Mouse (Mus musculus): ENCODE data around the gene Tnrc6a. TPM values are rescaled to one million over a fixed set of nuclear protein-coding genes. Genes with fewer than 3 reads are reported as not detected.
A peak's percentile ranks its signal among the peaks of the same experiment; 100 is the strongest.

Gene Tnrc6a
- polyA plus RNA-seq, 1 experiment from 2014 or later, result 38.5 TPM

DNA sequence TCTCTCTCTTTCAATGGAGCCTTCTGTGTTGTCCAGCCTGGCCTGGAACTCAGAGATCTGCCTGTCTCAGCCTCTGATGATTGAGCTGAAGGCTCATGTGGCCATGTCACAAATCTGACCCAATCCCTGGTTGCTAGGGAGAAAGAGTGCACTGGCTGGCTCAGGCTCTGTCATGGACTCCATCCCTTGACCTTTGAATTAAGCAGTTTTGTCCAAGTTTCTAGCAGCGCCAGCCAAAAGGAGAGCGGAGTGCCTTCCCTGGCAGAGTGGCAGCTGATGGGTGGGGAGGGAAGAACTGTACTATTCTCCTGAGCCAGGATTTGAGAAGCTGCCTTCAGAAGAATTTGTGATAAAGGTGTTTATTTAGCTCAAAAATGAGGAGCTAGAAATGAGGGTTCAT lies 17.4 kb upstream of the Tnrc6a start:
- no peak overlapping the region for H3K9ac ChIP-seq
- 83% methylated on average over 2 of the region's 2 CpGs for WGBS
- H3K27me3 ChIP-seq, result no peaks in the 10 kb centered on the region
- H3K4me2 ChIP-seq, result no peak overlapping the region
- H3K27ac ChIP-seq, result no peak overlapping the region
- peaks cover 34% of the 10 kb centered on the region for H3K4me1 ChIP-seq
- no peaks in the 10 kb centered on the region for H3K36me3 ChIP-seq
- ATAC-seq (ENCODE audit: borderline replicate concordance, extremely low read depth, low FRiP score, low TSS enrichment), result no peak
- H3K4me3 ChIP-seq, result no peak overlapping the region
- H3K9me3 ChIP-seq, result no peaks in the 10 kb centered on the region

DNA sequence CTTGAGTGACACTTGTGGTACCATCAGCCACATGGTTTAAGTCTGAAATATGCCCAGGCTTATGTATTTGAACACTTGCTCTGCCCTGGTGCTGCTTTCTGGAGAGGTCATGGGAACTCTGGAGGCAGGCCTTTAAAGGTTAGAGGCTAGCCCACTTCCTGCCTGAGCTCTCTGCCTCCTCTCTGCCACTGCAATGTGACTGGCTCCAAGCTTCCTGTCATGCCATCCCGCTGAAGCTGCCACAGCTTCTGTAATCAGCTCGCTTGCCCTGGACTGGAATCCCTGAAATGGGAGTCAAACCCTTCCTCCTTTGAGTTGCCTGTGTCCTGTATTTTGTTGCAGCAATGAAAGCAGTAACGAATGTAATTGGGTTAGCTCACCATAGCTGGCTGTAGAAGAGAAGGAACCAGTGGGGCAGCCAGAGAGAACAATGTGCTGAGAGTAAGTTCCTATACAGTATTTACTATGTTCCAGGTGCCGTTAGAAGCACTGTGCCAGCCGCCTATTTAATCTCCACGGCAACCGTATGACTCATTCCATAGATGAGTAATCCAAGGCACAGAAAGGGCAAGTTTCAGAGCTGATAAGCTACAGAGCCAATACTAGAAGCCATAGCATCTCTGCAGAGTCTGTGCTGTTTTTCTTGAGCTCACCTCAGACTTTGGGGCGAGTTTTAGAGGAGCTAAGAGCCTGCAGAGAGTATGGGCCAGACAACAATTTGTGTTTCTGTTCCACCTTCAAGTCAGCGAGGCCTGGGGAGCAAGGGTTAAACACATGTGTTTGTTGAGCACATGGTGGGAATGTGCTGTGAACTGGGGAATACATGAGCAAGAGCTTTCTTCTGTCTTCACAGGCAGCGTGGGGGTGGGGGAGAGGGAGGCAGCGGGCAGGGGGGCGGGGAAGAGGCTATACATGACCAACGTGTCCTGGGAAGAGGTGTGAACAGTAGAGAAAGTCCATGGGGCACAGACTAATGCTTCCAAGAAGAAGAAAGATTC lies 15.3 kb upstream of the Tnrc6a start:
- no peaks in the 10 kb centered on the region for H3K27me3 ChIP-seq
- H3K4me2 ChIP-seq, result no peak overlapping the region
- WGBS, result 42% methylated on average over 13 of the region's 13 CpGs
- H3K9ac ChIP-seq, result no peak overlapping the region
- H3K36me3 ChIP-seq, result no peaks in the 10 kb centered on the region
- H3K4me1 ChIP-seq, result peaks cover 34% of the 10 kb centered on the region
- peak; percentile 43; the same call in 1 of the 2 replicates for ATAC-seq (ENCODE audit: borderline replicate concordance, extremely low read depth, low FRiP score, low TSS enrichment)
- H3K9me3 ChIP-seq, result no peaks in the 10 kb centered on the region
- peak overlapping the region; percentile 32 for H3K27ac ChIP-seq
- no peak overlapping the region for H3K4me3 ChIP-seq

DNA sequence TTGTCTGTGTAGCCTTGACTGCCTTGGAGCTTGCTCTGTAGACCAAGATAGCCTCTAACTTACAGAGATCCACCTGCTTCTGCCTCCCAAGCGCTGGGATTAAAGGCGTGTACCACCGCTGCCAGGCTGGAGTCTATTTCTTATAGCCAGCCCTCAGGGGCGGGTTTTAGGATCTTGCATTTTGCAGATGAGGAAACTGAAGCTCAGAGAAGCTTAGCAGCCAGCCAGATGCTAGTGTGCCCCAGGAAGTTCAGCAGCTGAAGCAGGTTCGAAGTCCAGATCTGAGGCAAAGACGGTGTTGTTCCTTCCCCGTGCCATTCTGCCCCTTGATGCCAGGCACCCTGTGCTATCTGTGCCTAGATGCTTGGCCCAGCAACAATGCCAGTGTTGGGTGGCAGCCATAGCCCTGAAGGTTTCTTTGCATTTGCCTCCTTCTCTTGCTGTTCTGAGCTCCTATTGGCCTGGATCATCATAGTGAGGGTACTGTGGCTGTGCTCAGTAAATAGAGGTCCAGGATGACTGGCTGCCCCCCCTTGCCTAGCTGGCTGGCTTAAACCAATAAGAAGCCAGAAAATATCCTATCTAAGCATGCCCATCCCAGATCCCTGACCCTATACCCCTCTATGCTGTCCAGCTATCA lies 14.2 kb upstream of the Tnrc6a start:
- 89% methylated on average over 7 of the region's 7 CpGs for WGBS

DNA sequence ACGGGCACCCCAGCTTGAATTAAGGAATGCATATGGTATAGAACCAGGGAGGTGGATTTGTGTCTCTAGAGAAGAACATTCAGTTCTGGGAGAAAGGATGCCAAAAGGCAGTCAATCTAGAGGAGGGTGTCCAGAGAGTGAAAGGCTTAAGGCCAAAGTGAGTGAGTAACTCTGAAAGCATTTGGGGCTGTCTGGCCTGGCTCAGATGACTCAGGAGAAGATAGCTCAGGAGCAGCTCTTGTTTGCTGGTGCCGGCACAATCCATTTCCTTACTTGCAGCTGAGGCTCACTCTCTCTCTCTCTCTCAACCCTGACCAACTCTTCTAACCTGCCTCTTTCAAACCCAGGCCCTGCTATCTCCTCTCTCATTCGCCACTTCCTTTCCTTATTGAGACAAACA lies 13.6 kb upstream of the Tnrc6a start:
- 0 out of 2 replicates have a peak overlapping the region, but pooled peaks have one; percentile 6 for H3K27ac ChIP-seq
- H3K4me3 ChIP-seq, result no peak overlapping the region
- no peaks in the 10 kb centered on the region for H3K27me3 ChIP-seq
- no peaks in the 10 kb centered on the region for H3K36me3 ChIP-seq
- WGBS, result 52% methylated on average over 3 of the region's 3 CpGs
- H3K4me1 ChIP-seq, result peaks cover 34% of the 10 kb centered on the region
- no peak overlapping the region for H3K4me2 ChIP-seq
- ATAC-seq (ENCODE audit: borderline replicate concordance, extremely low read depth, low FRiP score, low TSS enrichment), result no peak
- H3K9me3 ChIP-seq, result no peaks in the 10 kb centered on the region
- no peak overlapping the region for H3K9ac ChIP-seq

More for the DNA sequence above, 14.2 kb upstream of the Tnrc6a start:
- Histone ChIP-seq H3K27me3 (no peaks in the 10 kb centered on the region), H3K4me1 (peaks cover 34% of the 10 kb centered on the region), H3K4me3 (no peak overlapping the region), H3K9ac (no peak overlapping the region), H3K36me3 (no peaks in the 10 kb centered on the region), H3K27ac (0 out of 2 replicates have a peak overlapping the region, but pooled peaks have one; percentile 6), H3K4me2 (no peak overlapping the region), H3K9me3 (no peaks in the 10 kb centered on the region)
- ATAC-seq (ENCODE audit: borderline replicate concordance, extremely low read depth, low FRiP score, low TSS enrichment), result no peak

DNA sequence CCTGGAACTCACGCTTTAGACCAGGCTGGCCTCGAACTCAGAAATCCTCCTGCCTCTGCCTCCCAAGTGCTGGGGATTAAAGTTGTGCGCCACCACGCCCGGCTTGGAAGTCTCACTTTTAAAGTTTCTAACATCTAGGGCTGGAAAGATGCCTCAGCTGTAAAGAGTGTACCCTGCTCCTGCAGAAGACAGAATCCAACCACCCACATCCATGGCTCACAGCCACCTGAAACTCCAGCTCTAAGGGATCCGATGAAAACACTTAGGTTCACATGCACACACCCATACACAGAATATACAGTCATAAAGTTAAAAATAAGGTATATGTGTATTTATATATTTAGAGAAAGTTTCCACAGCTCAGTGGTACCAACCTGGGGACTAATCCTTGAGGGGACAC lies 10.1 kb upstream of the Tnrc6a start:
- Histone ChIP-seq H3K27ac (no peak overlapping the region), H3K27me3 (no peaks in the 10 kb centered on the region), H3K4me1 (peaks cover 23% of the 10 kb centered on the region), H3K9me3 (no peaks in the 10 kb centered on the region), H3K4me3 (no peak overlapping the region), H3K36me3 (no peaks in the 10 kb centered on the region), H3K4me2 (no peak overlapping the region), H3K9ac (no peak overlapping the region)
- 88% methylated on average over 6 of the region's 6 CpGs for WGBS
- ATAC-seq (ENCODE audit: borderline replicate concordance, extremely low read depth, low FRiP score, low TSS enrichment), result no peak

DNA sequence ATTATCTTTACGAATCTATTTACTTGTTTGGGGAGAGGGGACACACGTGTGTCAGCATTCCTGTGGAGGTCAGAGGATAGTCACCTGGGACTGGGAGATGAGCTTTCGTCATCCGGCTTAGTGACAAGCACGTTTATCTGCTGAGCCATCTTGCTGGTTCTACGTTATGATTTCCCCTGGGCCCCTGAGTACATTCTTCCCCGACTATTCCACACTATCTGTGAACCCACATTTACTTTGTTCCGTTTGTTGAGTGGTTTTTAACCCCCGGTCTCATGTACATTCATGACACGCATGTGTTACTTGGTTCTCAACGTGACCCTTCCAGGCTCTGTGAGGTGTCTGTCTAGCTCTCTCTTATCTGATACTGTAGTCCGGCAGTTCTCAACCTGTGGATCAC lies 6.9 kb upstream of the Tnrc6a start:
- no peaks in the 10 kb centered on the region for H3K4me1 ChIP-seq
- H3K9me3 ChIP-seq, result no peaks in the 10 kb centered on the region
- no peak overlapping the region for H3K9ac ChIP-seq
- ATAC-seq (ENCODE audit: borderline replicate concordance, extremely low read depth, low FRiP score, low TSS enrichment), result no peak
- no peaks in the 10 kb centered on the region for H3K36me3 ChIP-seq
- 63% methylated on average over 12 of the region's 12 CpGs for WGBS
- no peaks in the 10 kb centered on the region for H3K27me3 ChIP-seq
- H3K27ac ChIP-seq, result no peak overlapping the region
- no peak overlapping the region for H3K4me2 ChIP-seq
- H3K4me3 ChIP-seq, result no peak overlapping the region

DNA sequence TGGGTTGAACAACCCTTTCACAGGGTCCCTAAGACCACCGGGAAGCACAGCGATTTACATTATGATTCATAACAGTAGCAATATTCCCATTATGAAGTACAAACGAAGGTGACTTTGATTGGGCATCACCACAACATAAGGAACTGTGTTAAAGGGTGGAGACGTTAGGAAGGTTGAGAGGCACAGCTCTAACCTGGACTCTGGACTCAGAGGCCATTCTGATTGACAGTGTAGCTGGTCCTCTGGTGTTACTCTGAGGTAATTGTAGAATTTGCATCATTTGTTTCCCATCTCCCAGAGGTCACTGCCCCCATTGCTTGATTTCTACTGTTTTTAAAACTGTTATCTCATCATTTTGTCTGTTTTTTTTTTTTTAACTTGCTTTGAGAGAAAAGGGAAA lies 6.5 kb upstream of the Tnrc6a start:
- no peaks in the 10 kb centered on the region for H3K27me3 ChIP-seq
- H3K9me3 ChIP-seq, result no peaks in the 10 kb centered on the region
- H3K27ac ChIP-seq, result no peak overlapping the region
- WGBS, result 81% methylated on average over 4 of the region's 4 CpGs
- H3K4me2 ChIP-seq, result no peak overlapping the region
- no peak for ATAC-seq (ENCODE audit: borderline replicate concordance, extremely low read depth, low FRiP score, low TSS enrichment)
- H3K4me3 ChIP-seq, result no peak overlapping the region
- H3K9ac ChIP-seq, result no peak overlapping the region
- no peaks in the 10 kb centered on the region for H3K4me1 ChIP-seq
- H3K36me3 ChIP-seq, result no peaks in the 10 kb centered on the region

DNA sequence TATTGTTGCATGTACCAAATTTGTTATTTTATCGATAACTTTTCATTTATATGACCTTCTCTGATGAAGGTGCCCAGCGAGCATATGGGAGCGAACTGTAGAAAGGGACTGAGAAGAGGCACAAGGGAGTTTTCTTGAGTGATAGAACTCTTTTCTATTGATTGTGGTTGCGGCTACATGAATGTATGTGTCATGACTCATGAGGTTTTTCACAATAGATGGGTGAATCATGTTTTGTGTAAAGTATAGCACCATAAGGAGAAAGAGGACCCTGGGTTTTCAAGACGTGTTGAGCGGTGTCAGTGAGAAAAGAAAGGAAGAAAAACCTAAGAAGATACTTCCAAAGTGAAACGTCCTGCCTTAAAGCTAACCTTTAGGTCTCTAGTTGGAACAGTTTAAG lies 3.2 kb upstream of the Tnrc6a start:
- H3K4me3 ChIP-seq, result no peak overlapping the region
- no peaks in the 10 kb centered on the region for H3K27me3 ChIP-seq
- H3K4me2 ChIP-seq, result no peak overlapping the region
- no peaks in the 10 kb centered on the region for H3K9me3 ChIP-seq
- no peak overlapping the region for H3K27ac ChIP-seq
- no peak for ATAC-seq (ENCODE audit: borderline replicate concordance, extremely low read depth, low FRiP score, low TSS enrichment)
- WGBS, result 90% methylated on average over 7 of the region's 7 CpGs
- H3K36me3 ChIP-seq, result no peaks in the 10 kb centered on the region
- peaks cover 9% of the 10 kb centered on the region; the same call in 1 of the 2 replicates for H3K4me1 ChIP-seq
- H3K9ac ChIP-seq, result no peak overlapping the region

DNA sequence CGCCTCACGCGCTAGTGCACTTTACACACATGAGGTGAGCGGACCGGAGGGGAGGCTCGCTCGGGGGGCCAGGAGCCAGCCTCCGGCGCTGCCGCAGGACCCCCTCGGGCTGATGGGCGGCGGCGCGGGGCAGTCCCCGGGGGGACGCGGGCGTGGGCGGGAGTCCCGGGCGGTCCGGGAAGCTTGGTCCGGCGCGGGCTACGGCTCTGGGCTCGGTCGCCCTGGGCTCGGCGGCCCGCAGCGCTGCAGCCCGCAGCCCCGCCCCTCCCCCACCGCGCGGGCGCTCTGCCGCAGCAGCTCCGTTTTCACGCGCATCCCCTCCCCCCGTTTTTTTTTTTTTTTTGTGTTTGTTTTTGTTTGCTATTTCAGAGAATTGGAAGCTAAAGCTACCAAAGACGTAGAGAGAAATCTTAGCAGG lies 623 bp downstream of the Tnrc6a start:
- peak overlapping the region; percentile 99 for H3K9ac ChIP-seq
- peak overlapping the region; percentile 100 for H3K4me3 ChIP-seq
- H3K9me3 ChIP-seq, result no peaks in the 10 kb centered on the region
- peak; percentile 74; the same call in 1 of the 2 replicates for ATAC-seq (ENCODE audit: borderline replicate concordance, extremely low read depth, low FRiP score, low TSS enrichment)
- H3K27ac ChIP-seq, result peak overlapping the region; percentile 97
- H3K4me1 ChIP-seq, result peaks cover 38% of the 10 kb centered on the region
- WGBS, result 0% methylated on average over 42 of the region's 45 CpGs
- H3K27me3 ChIP-seq, result no peaks in the 10 kb centered on the region
- 0 out of 2 replicates have a peak, but pooled peaks cover 15% of the 10 kb centered on the region for H3K36me3 ChIP-seq
- peak overlapping the region; percentile 62 for H3K4me2 ChIP-seq

DNA sequence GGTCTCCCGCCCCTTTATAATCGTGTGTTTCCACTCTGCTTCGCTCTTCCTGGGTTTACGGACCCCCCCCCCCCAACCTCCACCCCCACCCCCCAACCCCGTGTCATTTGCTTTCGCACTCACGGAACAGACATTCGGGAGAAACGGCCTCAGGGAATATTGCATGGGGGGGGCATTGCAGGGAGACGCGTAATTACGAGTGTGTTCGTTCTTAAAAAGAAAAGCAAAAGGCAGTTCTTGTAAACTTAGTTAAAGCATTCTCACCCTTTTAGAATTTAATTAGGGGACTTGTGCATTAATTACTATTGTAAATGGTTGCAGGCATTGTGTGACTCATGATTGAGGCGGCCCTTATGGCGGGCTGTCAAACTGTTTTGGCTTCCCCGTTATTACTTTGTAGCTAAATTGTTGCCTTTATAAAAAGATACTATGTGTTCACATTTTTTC lies 1.1 kb downstream of the Tnrc6a start:
- Histone ChIP-seq H3K27me3 (no peaks in the 10 kb centered on the region), H3K4me3 (peak overlapping the region; percentile 100), H3K36me3 (0 out of 2 replicates have a peak, but pooled peaks cover 15% of the 10 kb centered on the region), H3K4me1 (peaks cover 40% of the 10 kb centered on the region), H3K27ac (peak overlapping the region; percentile 97; the same call in 1 of the 2 replicates), H3K9ac (peak overlapping the region; percentile 99), H3K4me2 (peak overlapping the region; percentile 62), H3K9me3 (no peaks in the 10 kb centered on the region)
- ATAC-seq (ENCODE audit: borderline replicate concordance, extremely low read depth, low FRiP score, low TSS enrichment), result 0 out of 2 replicates have a peak, but pooled peaks have one; percentile 9
- WGBS, result under 1% methylated on average over 16 of the region's 16 CpGs

DNA sequence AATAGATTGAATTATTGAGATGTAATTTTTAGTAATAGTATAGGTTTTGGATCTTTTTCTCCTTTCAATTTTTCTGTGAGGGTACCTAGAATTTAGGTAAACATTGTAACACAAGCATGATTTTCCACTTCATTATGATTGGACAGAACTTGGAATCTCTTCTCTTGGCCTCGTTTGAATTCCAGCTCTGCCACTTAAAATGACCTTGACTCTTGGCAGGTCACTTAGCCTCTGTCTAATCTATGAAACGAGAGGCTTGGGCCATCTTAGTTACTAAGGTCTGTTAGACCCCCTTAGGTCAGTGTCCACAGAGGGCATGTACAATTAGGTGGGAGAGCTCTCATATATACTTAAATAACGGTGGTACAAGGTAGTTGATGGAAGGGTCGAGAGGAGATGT lies 2.4 kb downstream of the Tnrc6a start:
- H3K4me1 ChIP-seq, result peaks cover 47% of the 10 kb centered on the region
- H3K9ac ChIP-seq, result no peak overlapping the region
- WGBS, result 30% methylated on average over 4 of the region's 4 CpGs
- H3K9me3 ChIP-seq, result no peaks in the 10 kb centered on the region
- no peak overlapping the region for H3K27ac ChIP-seq
- ATAC-seq (ENCODE audit: borderline replicate concordance, extremely low read depth, low FRiP score, low TSS enrichment), result no peak
- H3K27me3 ChIP-seq, result no peaks in the 10 kb centered on the region
- no peak overlapping the region for H3K4me2 ChIP-seq
- H3K36me3 ChIP-seq, result 0 out of 2 replicates have a peak, but pooled peaks cover 15% of the 10 kb centered on the region
- no peak overlapping the region for H3K4me3 ChIP-seq

DNA sequence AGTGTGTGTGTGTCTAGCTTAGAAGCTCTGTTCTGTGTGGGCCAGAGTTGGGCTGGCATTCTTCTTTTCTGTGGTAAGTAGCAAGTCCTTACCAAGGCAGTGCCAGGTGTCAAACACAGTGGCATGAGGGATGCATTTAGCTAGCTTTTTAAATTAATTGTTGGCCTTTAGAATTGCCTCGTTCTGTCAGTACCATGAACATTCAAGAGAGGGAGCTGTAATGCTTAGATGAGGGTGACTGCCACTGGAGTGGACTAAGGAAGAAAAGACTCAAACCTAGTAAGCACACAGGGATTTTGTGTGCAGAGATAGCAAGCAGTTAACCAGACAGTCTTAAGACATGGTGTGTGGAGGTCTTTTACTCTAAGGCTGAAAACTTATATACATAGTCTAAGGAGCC lies 3.6 kb downstream of the Tnrc6a start:
- H3K36me3 ChIP-seq, result 0 out of 2 replicates have a peak, but pooled peaks cover 15% of the 10 kb centered on the region
- ATAC-seq (ENCODE audit: borderline replicate concordance, extremely low read depth, low FRiP score, low TSS enrichment), result no peak
- no peak overlapping the region for H3K27ac ChIP-seq
- WGBS, result 69% methylated on average over 1 of the region's 1 CpGs
- H3K4me1 ChIP-seq, result peaks cover 52% of the 10 kb centered on the region
- no peak overlapping the region for H3K9ac ChIP-seq
- H3K27me3 ChIP-seq, result no peaks in the 10 kb centered on the region
- no peaks in the 10 kb centered on the region for H3K9me3 ChIP-seq
- no peak overlapping the region for H3K4me2 ChIP-seq
- H3K4me3 ChIP-seq, result no peak overlapping the region

All from lung, embryonic 15.5 days (tissue).